Mouse (Mus musculus) retina, postnatal 7 days (tissue): Measurements from ENCODE around the gene Arsk.
A peak's percentile ranks its signal among the peaks of the same experiment; 100 is the strongest.

Experiments used
- DNase-seq: peaks from one replicate; pipeline ENCODE4 v3.0.0-alpha.2; 2012; ENCODE audit warnings: low read depth, low spot score

Arsk gene

GRCm38 (mm10) chr13:76098493-76099303, at the start of gene Arsk, which contains the start of gene Ttc37:
Arsk (minus strand) TSS chr13:76098660.
Ttc37 (plus strand) TSS chr13:76098734.
- peak; percentile 93 for DNase-seq

GRCm38 (mm10) chr13:76141117-76141808, 42.8 kb upstream of the Arsk start:
- DNase-seq, result no peak

- no peak for DNase-seq
These were observed 40.4 kb upstream of the Arsk start for GRCm38 (mm10) chr13:76138862-76139261.

GRCm38 (mm10) chr13:76132415-76132814, 34.0 kb upstream of the Arsk start:
- DNase-seq, result no peak

GRCm38 (mm10) chr13:76128799-76129198, 30.3 kb upstream of the Arsk start:
- DNase-seq, result no peak

- DNase-seq, result no peak
These were observed 10.8 kb upstream of the Arsk start for GRCm38 (mm10) chr13:76109069-76109824.

GRCm38 (mm10) chr13:76101989-76102388, 3.5 kb upstream of the Arsk start:
- no peak for DNase-seq

GRCm38 (mm10) chr13:76098116-76098492, 356 bp downstream of the Arsk start:
- peak; percentile 16 for DNase-seq

GRCm38 (mm10) chr13:76074323-76074722, 24.1 kb downstream of the Arsk start:
- DNase-seq, result no peak

GRCm38 (mm10) chr13:76064363-76064945, 34.0 kb downstream of the Arsk start:
- no peak for DNase-seq

- DNase-seq, result no peak
These were observed 34.9 kb downstream of the Arsk start for GRCm38 (mm10) chr13:76063548-76063947.

- no peak for DNase-seq
These were observed 35.9 kb downstream of the Arsk start for GRCm38 (mm10) chr13:76062569-76062968.

GRCm38 (mm10) chr13:76062126-76062525, 36.3 kb downstream of the Arsk start:
- no peak for DNase-seq

GRCm38 (mm10) chr13:76059591-76059990, 38.9 kb downstream of the Arsk start:
- DNase-seq, result no peak

- no peak for DNase-seq
These were observed 41.0 kb downstream of the Arsk start for GRCm38 (mm10) chr13:76057267-76058069.

- DNase-seq, result no peak
These were observed 41.6 kb downstream of the Arsk start, which contains the start of gene Gpr150 for GRCm38 (mm10) chr13:76056896-76057266. Gpr150 (minus strand) TSS chr13:76056996.

- DNase-seq, result peak; percentile 48
These were observed 42.2 kb downstream of the Arsk start for GRCm38 (mm10) chr13:76056261-76056724.

- DNase-seq, result peak; percentile 17
These were observed 42.8 kb downstream of the Arsk start for GRCm38 (mm10) chr13:76055391-76056232.

GRCm38 (mm10) chr13:76044971-76045370, 53.5 kb downstream of the Arsk start:
- DNase-seq, result no peak

GRCm38 (mm10) chr13:76042455-76042854, 56.0 kb downstream of the Arsk start:
- DNase-seq, result no peak
